Mouse (Mus musculus) cerebellum, adult 11 months (tissue): ENCODE data around the gene Pkhd1.
"Not testable (repeated sequence)": the region's sequence is repeated elsewhere in the genome, so short reads cannot be mapped to it uniquely, and the experiment has no call there.

Experiments used
- DNase-seq: peaks from one replicate; pipeline ENCODE4 v3.0.0; 2022

Pkhd1 gene

DNA sequence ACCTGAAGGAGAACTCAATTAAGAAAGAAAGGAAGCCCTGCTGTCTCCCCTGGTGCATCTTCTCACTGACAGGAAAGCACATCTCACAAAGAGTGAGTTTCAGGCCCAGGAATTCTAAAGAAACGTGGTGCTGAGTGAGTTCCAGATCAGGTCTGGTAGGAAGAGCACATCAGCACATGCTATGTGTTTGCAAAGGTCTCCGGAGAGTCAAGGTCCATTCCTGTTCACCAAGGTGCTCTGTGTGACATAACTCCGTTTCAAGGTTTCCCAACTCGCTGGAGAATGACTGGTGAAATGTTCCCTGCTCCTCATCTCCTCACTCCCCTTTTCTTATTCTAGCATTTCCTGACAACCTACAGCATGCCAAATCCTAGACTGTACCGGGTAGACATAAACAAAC lies 357.5 kb downstream of the Pkhd1 start:
- no peak for DNase-seq

GRCm38 (mm10) chr1:20248169-20248568 lies 369.7 kb downstream of the Pkhd1 start:
- no peak for DNase-seq

- no peak for DNase-seq
These were observed 401.2 kb downstream of the Pkhd1 start for GRCm38 (mm10) chr1:20216681-20217080.

- DNase-seq: no peak
These were observed 427.4 kb downstream of the Pkhd1 start for GRCm38 (mm10) chr1:20190444-20190843.

DNA sequence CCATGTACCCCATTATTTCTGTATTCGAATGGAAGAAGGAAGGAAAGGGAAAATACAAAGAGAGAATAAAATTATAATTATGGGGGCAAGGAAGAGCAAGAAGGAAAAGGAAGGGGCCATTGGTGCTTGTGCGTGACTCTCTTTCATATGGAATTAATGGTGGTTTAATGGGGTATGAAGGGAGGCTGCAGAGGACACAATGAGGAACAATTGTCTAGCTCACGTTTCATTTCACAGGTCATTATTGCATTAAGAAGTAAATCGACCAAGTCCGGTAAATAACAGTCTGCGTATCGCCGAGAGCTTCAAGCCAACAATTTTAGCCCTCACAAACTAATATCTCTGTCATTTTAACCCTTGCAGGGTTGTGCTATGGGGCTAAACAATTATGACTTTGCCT lies 437.7 kb downstream of the Pkhd1 start:
- no peak for DNase-seq

GRCm38 (mm10) chr1:20171199-20171598 lies 446.7 kb downstream of the Pkhd1 start:
- no peak for DNase-seq

DNA sequence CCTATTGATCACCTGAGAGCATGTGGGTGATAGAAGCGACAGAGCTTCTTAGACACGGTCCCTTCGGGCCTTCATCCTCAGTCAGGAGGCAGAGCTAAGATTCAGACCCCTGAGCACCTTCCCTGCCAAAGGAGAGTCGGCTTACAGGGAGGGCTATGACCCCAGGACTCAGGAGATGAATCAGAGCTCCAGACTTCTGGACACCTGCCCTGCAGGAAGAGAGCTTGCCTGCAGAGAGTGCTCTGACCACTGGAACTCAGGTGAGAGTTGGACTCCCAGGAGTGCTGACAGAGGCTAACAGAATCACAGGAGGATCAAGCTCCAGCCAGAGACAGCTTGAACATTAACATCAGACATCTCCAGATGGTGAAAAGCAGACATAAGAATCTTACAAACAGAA lies 467.2 kb downstream of the Pkhd1 start:
- not testable (repeated sequence) for DNase-seq

DNA sequence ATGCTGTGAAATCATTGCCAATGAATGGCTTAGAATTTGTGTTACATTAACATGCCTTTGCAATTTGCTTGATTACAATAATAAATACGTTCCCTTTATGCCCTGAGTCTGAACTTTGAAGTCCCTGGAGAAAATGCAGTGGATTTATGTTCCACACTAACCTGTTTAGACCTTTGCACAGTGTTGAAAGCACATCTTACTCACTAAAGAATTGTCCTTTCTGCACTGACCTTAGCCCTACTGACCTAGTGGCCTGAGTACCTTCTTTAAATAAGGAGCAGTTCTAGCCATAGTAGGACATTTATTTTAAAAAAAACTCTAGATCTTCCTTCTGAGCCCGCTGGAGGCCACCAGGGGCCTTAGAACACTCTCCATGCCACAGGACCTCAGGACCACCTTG lies 467.8 kb downstream of the Pkhd1 start:
- DNase-seq: no peak

- no peak for DNase-seq
These were observed 481.7 kb downstream of the Pkhd1 start for GRCm38 (mm10) chr1:20136205-20136604.

GRCm38 (mm10) chr1:20135065-20135618 lies 482.7 kb downstream of the Pkhd1 start:
- DNase-seq: no peak

DNA sequence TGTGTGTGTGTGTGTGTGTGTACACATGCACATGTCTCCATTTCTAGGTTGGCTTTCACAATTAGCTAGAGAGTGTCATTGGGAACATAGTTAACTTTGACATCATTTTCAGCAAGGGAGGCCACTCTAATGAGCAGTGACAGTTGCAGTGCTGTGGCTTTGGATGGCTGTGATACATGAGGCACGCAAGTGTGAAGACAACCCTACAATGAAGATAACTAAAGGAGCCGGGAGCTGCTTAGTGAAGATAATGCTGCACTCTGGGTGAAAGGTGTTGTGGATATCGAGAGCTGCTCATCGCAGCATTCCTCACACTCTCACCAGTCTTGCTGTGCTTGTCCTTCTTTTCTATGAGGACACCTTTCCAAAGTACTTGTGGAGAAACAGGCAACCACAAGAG lies 484.2 kb downstream of the Pkhd1 start:
- DNase-seq: no peak

GRCm38 (mm10) chr1:20131786-20132596 lies 485.9 kb downstream of the Pkhd1 start:
- no peak for DNase-seq

GRCm38 (mm10) chr1:20117331-20117730 lies 500.5 kb downstream of the Pkhd1 start:
- DNase-seq: no peak

DNA sequence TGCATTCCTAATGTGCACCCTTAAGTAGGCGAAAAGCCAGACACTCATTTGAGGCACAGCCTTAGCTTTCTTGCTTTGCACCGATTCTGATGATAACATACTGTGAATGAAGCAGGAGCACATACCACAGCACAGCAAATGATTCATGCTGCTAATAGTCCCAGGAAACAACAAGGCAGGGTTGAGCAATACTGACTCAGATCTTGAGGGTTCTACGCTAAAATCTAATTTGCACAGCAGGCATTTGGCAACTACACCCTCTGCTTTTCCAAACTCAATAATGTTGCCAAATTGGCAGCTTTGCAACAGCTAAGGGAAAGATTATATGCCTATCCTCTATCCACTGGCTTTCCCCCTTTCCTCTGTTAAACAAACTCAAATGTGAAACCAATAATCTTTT lies 548.1 kb downstream of the Pkhd1 start:
- no peak for DNase-seq

- no peak for DNase-seq
These were observed 559.6 kb downstream of the Pkhd1 start for GRCm38 (mm10) chr1:20058245-20058644.

DNA sequence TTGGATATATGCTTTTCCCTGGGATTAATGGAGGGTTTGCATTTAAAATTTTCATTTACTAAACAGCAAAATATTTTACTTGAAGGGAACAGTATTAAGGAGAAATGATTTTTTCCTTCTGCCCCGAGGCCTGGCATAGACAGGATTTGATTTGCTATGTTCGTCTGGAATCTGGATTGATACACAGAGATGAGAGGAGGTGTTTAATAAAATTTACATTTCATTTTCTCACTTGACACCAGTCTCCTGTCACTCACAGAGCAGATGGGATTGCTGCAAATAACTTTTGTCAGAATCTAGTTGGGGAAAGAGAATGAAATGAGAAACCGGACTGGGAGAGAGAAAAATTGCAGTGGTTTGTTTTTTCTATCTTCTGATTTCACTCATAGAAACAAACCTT lies 578.5 kb downstream of the Pkhd1 start:
- no peak for DNase-seq

- no peak for DNase-seq
These were observed 582.6 kb downstream of the Pkhd1 start for GRCm38 (mm10) chr1:20035277-20035676.

DNA sequence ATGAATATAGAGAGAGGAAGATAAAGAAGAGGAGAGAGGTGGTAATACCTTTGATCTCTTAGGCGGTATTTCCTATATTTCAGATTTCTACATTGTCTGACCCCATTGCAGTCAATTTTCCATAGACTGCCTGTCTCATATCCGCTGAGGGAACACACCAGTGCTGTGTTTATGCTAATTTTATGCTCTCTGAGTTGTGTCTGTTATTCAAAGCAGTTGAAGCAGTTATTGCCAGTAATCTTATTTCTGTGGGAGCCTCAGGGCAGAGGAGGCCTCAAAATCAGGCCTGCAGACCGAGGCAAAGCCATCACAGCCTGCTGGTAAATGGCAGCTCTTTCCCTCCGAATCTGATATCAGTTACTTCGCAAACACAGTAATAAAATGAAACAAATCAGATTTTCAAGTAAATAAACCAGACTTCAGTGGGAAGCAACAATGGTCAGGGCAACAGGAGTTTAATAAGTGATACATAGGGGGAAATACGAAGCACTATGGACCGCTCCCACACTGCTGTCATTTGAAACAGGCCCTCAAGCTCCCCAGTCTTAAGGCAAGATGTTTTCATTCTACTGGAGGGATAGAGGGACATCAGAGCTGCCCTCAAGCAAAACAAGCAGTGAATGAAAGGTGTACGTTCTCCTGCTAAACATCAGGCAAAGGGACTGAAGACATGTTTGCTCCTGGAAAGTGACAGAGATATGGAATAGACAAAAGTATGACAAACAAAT lies 599.5 kb downstream of the Pkhd1 start:
- DNase-seq: no peak

DNA sequence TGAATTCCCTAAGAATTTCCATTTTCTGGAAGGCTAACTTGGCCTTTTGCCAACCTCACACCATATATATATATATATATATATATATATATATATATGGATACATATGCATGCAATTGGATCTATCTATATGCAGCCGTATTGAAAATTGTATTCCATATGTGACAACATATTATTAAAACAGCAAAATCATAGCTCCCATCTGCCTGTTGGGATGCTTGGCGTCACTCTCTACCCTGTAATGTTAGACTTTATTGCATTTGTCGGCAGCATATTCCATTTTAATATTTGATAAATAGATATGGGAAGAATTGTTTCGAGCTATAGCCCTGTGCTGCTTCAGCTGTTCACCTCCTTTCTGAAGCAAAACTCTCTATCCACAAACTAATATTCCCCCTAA lies 600.2 kb downstream of the Pkhd1 start:
- DNase-seq: no peak
